Mouse (Mus musculus) testis, adult 2 months (tissue): ENCODE data around the gene Rps9.

Source experiments
- CTCF ChIP-seq: fragments of 200-500 bp; IDR thresholded peaks from 2 replicates; pipeline ENCODE4 v1.5.1; 2012; ENCODE audit warnings: low read depth, mild to moderate bottlenecking, inconsistent platforms, low read length, moderate library complexity; ENCODE audit not compliant: control insufficient read depth, insufficient read depth, insufficient replicate concordance
- POLR2A ChIP-seq: fragments of 200-500 bp; IDR thresholded peaks from 2 replicates; pipeline ENCODE4 v1.6.1; 2012; ENCODE audit warnings: low read depth, mild to moderate bottlenecking, inconsistent platforms, low read length, moderate library complexity; ENCODE audit not compliant: control insufficient read depth

DNA sequence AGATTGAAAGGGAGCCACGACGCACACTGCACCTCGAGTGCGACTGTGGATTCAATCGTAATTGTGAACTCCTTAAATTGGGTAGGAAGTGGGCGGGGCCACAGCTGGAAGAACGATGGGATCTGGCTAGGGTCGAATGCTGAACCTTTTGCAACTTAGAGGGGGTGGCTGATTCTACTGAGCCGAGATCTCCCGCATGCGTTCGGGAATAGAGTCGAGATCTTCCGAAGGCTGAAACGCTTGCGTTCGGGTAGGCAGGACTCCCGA lies 10.1 kb upstream of the Rps9 start:
- TF ChIP-seq POLR2A (no peak), CTCF (no peak)
